Comparison of ENCODE assay signal across 26 mouse cellular contexts in genomic region chr4:33012484-33012883, GRCm38 (mm10). TPM values are rescaled to one million over a fixed set of nuclear protein-coding genes. Genes with fewer than 3 reads are reported as not detected.
DNase-seq lines count a peak whose midpoint lies in the region; ATAC-seq lines count a peak whose summit lies in the region.
"Had no signal": no experiment of that assay in that cellular context is flagged by ENCODE, and none has a peak within 500 bp of the region (broad histone marks: within the 10 kb centered on the region; RNA-seq: fewer than 3 reads in every experiment).

No protein-coding gene starts in this region.

- H3K4me1 ChIP-seq in hindbrain, embryonic 10.5 days (replicated peaks), result no peaks in the 10 kb centered on the region
- no peaks in the 10 kb centered on the region for H3K4me1 ChIP-seq in hindbrain, embryonic 12.5 days
- H3K4me1 ChIP-seq: embryonic facial prominence, embryonic 13.5 days; embryonic facial prominence, embryonic 15.5 days; forebrain, embryonic 10.5 days; forebrain, embryonic 12.5 days had no signal

- no peak overlapping the region for H3K4me3 ChIP-seq in hindbrain, embryonic 10.5 days
- H3K4me3 ChIP-seq in hindbrain, embryonic 12.5 days, result no peak overlapping the region
- H3K4me3 ChIP-seq: embryonic facial prominence, embryonic 13.5 days; embryonic facial prominence, embryonic 15.5 days; erythroblast, embryonic 14.5 days; forebrain, embryonic 10.5 days; forebrain, embryonic 12.5 days had no signal

- 89% methylated on average over 4 of the region's 4 CpGs for WGBS in hindbrain, embryonic 10.5 days
- whole genome bisulfite sequencing in hindbrain, embryonic 12.5 days, result 79% methylated on average over 4 of the region's 4 CpGs

- no peak overlapping the region for H3K27ac ChIP-seq in hindbrain, embryonic 10.5 days
- no peak overlapping the region for H3K27ac ChIP-seq in hindbrain, embryonic 12.5 days
- H3K27ac ChIP-seq: embryonic facial prominence, embryonic 13.5 days; embryonic facial prominence, embryonic 15.5 days; forebrain, embryonic 10.5 days; forebrain, embryonic 12.5 days had no signal

- DNase-seq in ES-CJ7 (ENCODE audit: low read depth, low spot score) (peak; percentile 16), R1 (ENCODE audit: low read depth, low spot score) (peak; percentile 56)
- DNase-seq in brain, adult 2 months (ENCODE audit: low read depth, low spot score), result peak; percentile 17
- no peak for DNase-seq in hindbrain, embryonic 10.5 days (ENCODE audit: low spot score)
- DNase-seq: adrenal gland, adult 8-10 months; adrenal gland, postnatal 14 days; adrenal gland, postnatal 36 days; cerebellum, adult 11 months; cerebellum, adult 18-20 months; cerebellum, adult 8-10 months; cerebellum, adult 9-11 months; cerebellum, postnatal 14 days; cerebellum, postnatal 36 days; embryo, embryonic 11 days had no signal

- no peak overlapping the region for H3K4me2 ChIP-seq in hindbrain, embryonic 12.5 days (replicated peaks)
- H3K4me2 ChIP-seq: embryonic facial prominence, embryonic 13.5 days; embryonic facial prominence, embryonic 15.5 days; forebrain, embryonic 12.5 days had no signal

- no peaks in the 10 kb centered on the region for H3K27me3 ChIP-seq in hindbrain, embryonic 10.5 days (ENCODE audit: insufficient read depth, poor library complexity, severe bottlenecking)
- no peaks in the 10 kb centered on the region for H3K27me3 ChIP-seq in hindbrain, embryonic 12.5 days
- H3K27me3 ChIP-seq: embryonic facial prominence, embryonic 13.5 days; embryonic facial prominence, embryonic 15.5 days; forebrain, embryonic 12.5 days; Patski had no signal

- peaks cover 63% of the 10 kb centered on the region for H3K36me3 ChIP-seq in hindbrain, embryonic 10.5 days
- H3K36me3 ChIP-seq in hindbrain, embryonic 12.5 days, result peaks cover 30% of the 10 kb centered on the region
- H3K36me3 ChIP-seq: embryonic facial prominence, embryonic 13.5 days; G1E had no signal

- ATAC-seq in hindbrain, embryonic 12.5 days (ENCODE audit: low FRiP score), result no peak
- ATAC-seq: activated CD4-positive, CD25-positive, alpha-beta regulatory T cell, adult 4 months; forebrain, embryonic 14.5 days; forebrain, embryonic 16.5 days; Patski had no signal

- no peak overlapping the region for H3K9ac ChIP-seq in hindbrain, embryonic 12.5 days
- H3K9ac ChIP-seq: embryonic facial prominence, embryonic 13.5 days; embryonic facial prominence, embryonic 15.5 days; forebrain, embryonic 12.5 days had no signal

- no peaks in the 10 kb centered on the region; the same call in 1 of the 2 replicates for H3K9me3 ChIP-seq in hindbrain, embryonic 10.5 days
- no peaks in the 10 kb centered on the region for H3K9me3 ChIP-seq in hindbrain, embryonic 12.5 days (replicated peaks)
- H3K9me3 ChIP-seq: embryonic facial prominence, embryonic 13.5 days; embryonic facial prominence, embryonic 15.5 days; forebrain, embryonic 12.5 days; G1E had no signal

RNA-seq across cellular contexts. Expression of gene Ube2j1, which starts 18.7 kb away (rescaled TPM):
- 47.4 and 49.0 TPM in 2 replicates for polyA plus RNA-seq in hindbrain, embryonic 10.5 days (2016; fragmentation: Nextera tagmentation; extraction: Ambion mirVana)
- polyA plus RNA-seq in hindbrain, embryonic 12.5 days (2016; fragmentation: Nextera tagmentation; extraction: Ambion mirVana), result 55.8 TPM in 2 replicates

RNA-seq across cellular contexts. Expression of gene Rragd, which starts 29.6 kb away (rescaled TPM):
- 24.8 and 28.0 TPM in 2 replicates for polyA plus RNA-seq in hindbrain, embryonic 10.5 days (2016; fragmentation: Nextera tagmentation; extraction: Ambion mirVana)
- polyA plus RNA-seq in hindbrain, embryonic 12.5 days (2016; fragmentation: Nextera tagmentation; extraction: Ambion mirVana), result 40.1 and 44.2 TPM in 2 replicates

RNA-seq across cellular contexts. Expression of gene Gabrr2, which starts 50.3 kb away (rescaled TPM):
- polyA plus RNA-seq in hindbrain, embryonic 10.5 days (2016; fragmentation: Nextera tagmentation; extraction: Ambion mirVana), result 0.50 TPM in 1 of 2 replicates, not detected in the other
- 0.29 and 0.40 TPM in 2 replicates for polyA plus RNA-seq in hindbrain, embryonic 12.5 days (2016; fragmentation: Nextera tagmentation; extraction: Ambion mirVana)
- polyA plus RNA-seq: embryonic facial prominence, embryonic 11.5 days; erythroblast, embryonic 14.5 days; G1E had no signal
